Mouse (Mus musculus): Measurements from ENCODE around the gene Catsper3. TPM values are rescaled to one million over a fixed set of nuclear protein-coding genes. Genes with fewer than 3 reads are reported as not detected.
A peak's percentile ranks its signal among the peaks of the same experiment; 100 is the strongest.

Catsper3 gene
- polyA plus RNA-seq, 1 experiment from 2014 or later: not detected

DNA sequence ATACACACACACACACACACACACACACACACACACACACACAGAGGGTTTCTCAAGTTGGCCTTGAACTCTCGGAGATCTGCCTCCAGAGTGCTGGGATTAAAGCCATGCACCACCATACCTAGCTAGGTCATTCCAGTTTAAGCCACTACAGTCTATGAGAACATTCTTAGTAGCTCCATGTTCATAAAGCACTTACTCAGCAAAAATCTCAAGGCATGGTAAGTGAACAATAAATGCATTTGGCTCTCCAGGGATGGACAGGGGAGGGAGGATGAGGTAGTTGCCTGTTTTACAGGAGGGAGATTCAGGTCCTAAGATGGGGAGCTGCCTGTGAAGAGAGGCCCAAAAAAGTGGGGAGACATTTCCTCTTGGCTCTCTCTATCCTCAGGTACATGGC, 19.6 kb downstream of the Catsper3 start:
- Histone ChIP-seq H3K27ac (no peak overlapping the region), H3K36me3 (no peaks in the 10 kb centered on the region), H3K9me3 (replicated peaks) (0 out of 2 replicates have a peak, but pooled peaks cover 5% of the 10 kb centered on the region), H3K4me2 (no peak overlapping the region), H3K4me1 (no peaks in the 10 kb centered on the region), H3K9ac (no peak overlapping the region), H3K4me3 (replicated peaks) (no peak overlapping the region), H3K27me3 (no peaks in the 10 kb centered on the region)
- ATAC-seq (replicated peaks; ENCODE audit: low FRiP score): no peak
- 95% methylated on average over 1 of the region's 1 CpGs for WGBS

GRCm38 (mm10) chr13:55809041-55809623, 24.8 kb downstream of the Catsper3 start:
- WGBS: 71% methylated on average over 7 of the region's 7 CpGs

GRCm38 (mm10) chr13:55809707-55810106, 25.3 kb downstream of the Catsper3 start:
- Histone ChIP-seq H3K36me3 (no peaks in the 10 kb centered on the region), H3K9me3 (replicated peaks) (no peaks in the 10 kb centered on the region), H3K4me3 (replicated peaks) (no peak overlapping the region), H3K9ac (no peak overlapping the region), H3K27ac (no peak overlapping the region), H3K4me2 (no peak overlapping the region), H3K4me1 (no peaks in the 10 kb centered on the region), H3K27me3 (no peaks in the 10 kb centered on the region)
- 89% methylated on average over 10 of the region's 10 CpGs for WGBS
- ATAC-seq (replicated peaks; ENCODE audit: low FRiP score): no peak

More at GRCm38 (mm10) chr13:55809041-55809623, 24.8 kb downstream of the Catsper3 start:
- H3K27ac ChIP-seq: no peak overlapping the region
- ATAC-seq (replicated peaks; ENCODE audit: low FRiP score): no peak
- H3K27me3 ChIP-seq: no peaks in the 10 kb centered on the region
- no peaks in the 10 kb centered on the region for H3K36me3 ChIP-seq
- H3K4me2 ChIP-seq: no peak overlapping the region
- no peaks in the 10 kb centered on the region for H3K4me1 ChIP-seq
- H3K9me3 ChIP-seq (replicated peaks): no peaks in the 10 kb centered on the region
- H3K4me3 ChIP-seq (replicated peaks): no peak overlapping the region
- H3K9ac ChIP-seq: no peak overlapping the region

DNA sequence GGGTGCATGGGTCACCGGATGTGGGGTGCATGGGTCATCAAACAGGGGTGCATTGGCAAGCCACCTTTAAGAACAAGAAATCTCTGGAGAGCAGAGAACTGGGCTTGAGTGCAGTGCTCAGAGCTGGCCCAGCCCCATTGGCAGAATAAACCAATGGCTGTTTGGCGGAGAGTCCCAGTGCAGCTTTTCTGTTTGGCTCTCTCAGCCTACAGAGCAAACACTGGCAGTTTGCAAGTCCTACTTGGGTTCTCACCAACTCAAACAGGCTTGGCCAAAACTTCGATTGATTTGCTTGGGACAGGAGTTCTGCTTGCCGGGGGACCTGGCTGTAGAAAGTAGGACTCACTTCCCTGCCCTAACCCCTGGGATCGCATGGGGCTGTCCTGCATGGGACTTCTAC, 26.6 kb downstream of the Catsper3 start:
- Histone ChIP-seq H3K4me3 (replicated peaks) (no peak overlapping the region), H3K9ac (no peak overlapping the region), H3K4me2 (no peak overlapping the region), H3K9me3 (replicated peaks) (no peaks in the 10 kb centered on the region), H3K27me3 (no peaks in the 10 kb centered on the region), H3K27ac (no peak overlapping the region), H3K4me1 (no peaks in the 10 kb centered on the region), H3K36me3 (no peaks in the 10 kb centered on the region)
- no peak for ATAC-seq (replicated peaks; ENCODE audit: low FRiP score)
- 77% methylated on average over 5 of the region's 5 CpGs for WGBS

- no peaks in the 10 kb centered on the region for H3K9me3 ChIP-seq (replicated peaks)
- no peak overlapping the region for H3K4me3 ChIP-seq (replicated peaks)
- no peak overlapping the region for H3K27ac ChIP-seq
- no peaks in the 10 kb centered on the region for H3K4me1 ChIP-seq
- H3K36me3 ChIP-seq: no peaks in the 10 kb centered on the region
- 63% methylated on average over 5 of the region's 5 CpGs for WGBS
- H3K9ac ChIP-seq: no peak overlapping the region
- ATAC-seq (replicated peaks; ENCODE audit: low FRiP score): no peak
- no peak overlapping the region for H3K4me2 ChIP-seq
- H3K27me3 ChIP-seq: peaks cover 15% of the 10 kb centered on the region
Observed at GRCm38 (mm10) chr13:55813490-55814016, 29.2 kb downstream of the Catsper3 start.

DNA sequence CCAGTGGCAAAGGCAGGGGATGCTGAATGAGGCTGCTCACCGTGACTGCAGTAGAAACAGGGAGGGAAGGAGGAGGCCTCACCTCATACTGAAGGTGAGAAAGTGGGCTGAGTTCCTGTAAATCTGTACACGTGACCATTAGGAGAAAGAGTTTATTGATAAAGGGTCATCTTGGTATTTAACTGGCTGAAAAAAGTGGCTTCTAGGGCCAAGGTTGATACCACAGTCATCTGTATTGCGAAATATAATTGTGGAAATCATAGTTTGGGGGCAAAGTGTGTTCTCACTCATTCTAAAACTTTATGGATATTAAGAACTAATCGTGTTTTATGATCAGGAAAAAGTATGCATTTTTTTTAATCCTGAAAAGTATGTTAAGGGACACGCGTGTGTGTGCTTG, 30.5 kb downstream of the Catsper3 start:
- WGBS: 83% methylated on average over 6 of the region's 6 CpGs
- H3K9me3 ChIP-seq (replicated peaks): no peaks in the 10 kb centered on the region
- peaks cover 17% of the 10 kb centered on the region for H3K27me3 ChIP-seq
- no peak overlapping the region for H3K27ac ChIP-seq
- H3K36me3 ChIP-seq: no peaks in the 10 kb centered on the region
- no peak overlapping the region for H3K4me2 ChIP-seq
- no peak overlapping the region for H3K4me3 ChIP-seq (replicated peaks)
- no peak for ATAC-seq (replicated peaks; ENCODE audit: low FRiP score)
- H3K4me1 ChIP-seq: no peaks in the 10 kb centered on the region
- H3K9ac ChIP-seq: no peak overlapping the region

DNA sequence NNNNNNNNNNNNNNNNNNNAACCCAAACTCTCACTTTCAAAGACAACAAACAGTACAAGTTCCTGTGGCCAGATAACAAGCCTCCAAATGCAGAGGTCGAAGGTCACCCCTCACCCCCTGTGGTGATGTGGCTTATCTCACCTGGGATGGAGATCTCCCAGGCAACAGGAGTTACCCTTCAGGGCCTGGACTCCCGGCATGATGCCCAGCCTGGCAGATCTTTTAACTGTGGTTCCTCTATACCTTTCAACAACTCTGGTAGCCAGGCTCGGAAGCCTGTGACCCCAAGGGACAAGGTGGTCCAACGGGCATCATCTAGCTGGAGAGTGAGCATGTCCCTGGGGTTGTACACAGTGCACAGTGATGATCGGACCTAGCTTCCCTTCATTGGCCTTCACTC, 38.1 kb downstream of the Catsper3 start:
- no peak for ATAC-seq (replicated peaks; ENCODE audit: low FRiP score)
- Histone ChIP-seq H3K4me3 (replicated peaks) (no peak overlapping the region), H3K4me1 (peaks cover 25% of the 10 kb centered on the region), H3K27me3 (peaks cover 77% of the 10 kb centered on the region), H3K9me3 (replicated peaks) (no peaks in the 10 kb centered on the region), H3K4me2 (no peak overlapping the region), H3K27ac (no peak overlapping the region), H3K36me3 (no peaks in the 10 kb centered on the region), H3K9ac (no peak overlapping the region)
- 71% methylated on average over 5 of the region's 5 CpGs for WGBS

DNA sequence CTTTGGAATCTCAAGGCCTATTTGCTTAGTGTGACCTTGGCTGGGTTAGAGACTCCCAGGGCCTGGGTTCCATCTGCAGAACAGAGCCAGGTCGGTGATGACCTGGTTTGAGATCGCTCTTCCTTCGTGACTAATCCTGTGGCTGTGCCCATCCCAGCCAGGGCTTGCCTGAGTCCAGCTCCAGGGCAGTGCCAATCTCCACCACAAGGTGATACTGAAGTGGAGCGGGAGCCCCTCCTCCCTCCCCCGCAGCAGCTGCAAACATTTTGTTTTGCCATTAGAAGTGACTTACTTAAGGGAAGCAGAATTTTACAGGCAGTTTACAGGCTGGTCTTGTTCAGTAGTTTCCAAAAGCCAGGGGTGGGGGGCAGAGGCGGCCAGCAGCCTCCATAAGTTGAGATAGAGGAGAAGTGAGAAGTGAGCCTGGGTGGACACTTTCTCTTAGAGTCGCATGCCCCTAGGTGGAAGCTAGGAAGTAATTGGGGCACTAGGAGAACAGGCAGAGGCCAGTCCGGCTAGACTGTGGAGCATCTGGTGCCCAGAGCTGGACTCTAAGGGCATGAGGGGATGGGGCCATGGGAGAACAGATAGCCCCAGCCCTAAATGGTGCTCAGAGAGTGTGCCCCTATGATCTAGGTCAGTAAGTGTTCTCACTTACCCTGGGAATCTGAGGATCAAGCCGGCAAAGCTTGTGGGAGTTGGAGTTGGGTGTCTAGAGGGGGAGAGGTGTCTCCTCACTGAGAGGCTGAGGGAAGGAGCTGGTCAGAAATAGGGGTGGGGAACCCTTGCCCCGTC, 40.0 kb downstream of the Catsper3 start:
- H3K27me3 ChIP-seq: peaks cover 85% of the 10 kb centered on the region
- H3K27ac ChIP-seq: no peak overlapping the region

DNA sequence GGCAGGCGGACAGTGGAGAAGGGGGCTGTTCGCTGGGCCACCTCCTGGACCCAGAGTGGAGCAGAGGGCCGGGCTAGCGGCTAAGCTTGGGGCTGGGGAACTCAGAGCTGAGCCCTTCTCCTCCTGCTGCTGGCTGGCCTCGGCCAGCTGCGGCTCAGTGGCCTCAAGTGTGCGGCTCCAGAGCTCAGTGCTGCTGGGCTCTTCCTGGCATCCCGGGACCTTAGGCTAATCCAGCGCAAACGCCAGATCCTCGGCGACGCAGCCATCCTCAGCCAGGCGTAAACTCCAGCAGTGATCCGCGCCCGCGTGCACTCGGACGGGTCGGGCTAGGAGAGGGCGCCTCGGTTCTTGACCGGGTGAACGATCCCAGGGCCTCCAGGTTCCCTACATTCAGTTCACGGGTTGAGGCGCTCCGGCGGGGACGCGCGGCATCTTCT, 40.9 kb downstream of the Catsper3 start:
- Histone ChIP-seq H3K4me2 (peak overlapping the region; percentile 21; the same call in 1 of the 2 replicates), H3K27me3 (peaks cover 93% of the 10 kb centered on the region), H3K9me3 (replicated peaks) (no peaks in the 10 kb centered on the region), H3K4me1 (peaks cover 41% of the 10 kb centered on the region), H3K27ac (no peak overlapping the region), H3K9ac (no peak overlapping the region), H3K36me3 (no peaks in the 10 kb centered on the region), H3K4me3 (replicated peaks) (peak overlapping the region; percentile 15; the same call in 1 of the 2 replicates)
- 1% methylated on average over 32 of the region's 32 CpGs for WGBS
- 0 out of 2 replicates have a peak, but pooled peaks have one; percentile 46 for ATAC-seq (replicated peaks; ENCODE audit: low FRiP score)

More for the DNA sequence above, 40.0 kb downstream of the Catsper3 start:
- WGBS: 13% methylated on average over 10 of the region's 10 CpGs
- Histone ChIP-seq H3K4me2 (no peak overlapping the region), H3K4me3 (replicated peaks) (no peak overlapping the region), H3K9me3 (replicated peaks) (no peaks in the 10 kb centered on the region), H3K36me3 (no peaks in the 10 kb centered on the region), H3K9ac (no peak overlapping the region), H3K4me1 (peaks cover 36% of the 10 kb centered on the region)
- no peak for ATAC-seq (replicated peaks; ENCODE audit: low FRiP score)

GRCm38 (mm10) chr13:55826008-55826671, 41.8 kb downstream of the Catsper3 start:
- H3K27me3 ChIP-seq: peaks cover 94% of the 10 kb centered on the region
- H3K4me2 ChIP-seq: peak overlapping the region; percentile 21; the same call in 1 of the 2 replicates
- H3K36me3 ChIP-seq: no peaks in the 10 kb centered on the region
- peak overlapping the region; percentile 9; the same call in 1 of the 2 replicates for H3K4me3 ChIP-seq (replicated peaks)
- H3K9ac ChIP-seq: no peak overlapping the region
- no peak for ATAC-seq (replicated peaks; ENCODE audit: low FRiP score)
- peaks cover 50% of the 10 kb centered on the region for H3K4me1 ChIP-seq
- no peaks in the 10 kb centered on the region for H3K9me3 ChIP-seq (replicated peaks)
- no peak overlapping the region for H3K27ac ChIP-seq
- WGBS: 2% methylated on average over 56 of the region's 56 CpGs

DNA sequence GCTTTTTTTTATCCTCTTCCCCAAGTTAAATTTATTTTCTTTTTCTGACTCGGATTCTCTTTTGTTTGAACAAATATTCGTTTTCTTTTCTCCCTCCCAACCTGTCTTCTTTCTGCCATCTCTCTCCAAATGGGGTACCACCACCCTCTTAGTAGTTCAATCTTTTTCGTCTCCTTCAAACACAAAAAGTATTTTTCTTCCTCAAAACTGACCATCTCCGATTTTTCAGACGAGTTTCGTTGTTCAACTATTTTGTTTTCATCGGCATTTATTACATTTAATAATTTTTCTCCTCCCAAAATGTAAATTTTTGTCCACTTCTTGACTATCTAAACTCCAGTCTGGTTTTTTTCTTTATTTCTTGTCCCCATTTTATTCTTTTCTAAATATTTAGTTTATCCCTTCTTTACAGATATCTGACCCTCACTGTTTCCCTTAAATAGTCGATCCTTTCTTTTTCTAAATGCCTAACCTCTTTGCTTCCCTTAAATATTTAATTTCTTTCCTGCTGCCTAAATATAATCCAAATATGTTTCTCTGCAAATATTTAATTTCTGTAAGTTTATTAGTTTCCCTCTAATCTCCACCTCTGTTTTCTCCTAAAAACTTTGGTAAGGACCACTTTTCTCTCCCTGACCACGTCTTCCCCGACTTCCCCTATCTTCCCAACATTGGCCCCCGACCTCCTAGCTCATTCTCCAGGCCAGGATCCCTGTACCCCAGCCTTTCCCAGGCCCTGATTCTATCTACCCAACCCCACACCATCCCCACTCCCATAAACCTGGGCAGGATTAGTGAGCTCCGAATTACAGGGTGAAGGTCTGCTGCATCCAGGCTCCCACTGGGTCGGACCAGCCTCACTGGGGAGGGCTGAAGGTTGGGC, 42.7 kb downstream of the Catsper3 start:
- H3K27ac ChIP-seq: no peak overlapping the region
- H3K4me1 ChIP-seq: peaks cover 59% of the 10 kb centered on the region
- H3K9ac ChIP-seq: no peak overlapping the region
- H3K4me2 ChIP-seq: no peak overlapping the region
- no peaks in the 10 kb centered on the region for H3K9me3 ChIP-seq (replicated peaks)
- H3K36me3 ChIP-seq: no peaks in the 10 kb centered on the region
- H3K4me3 ChIP-seq (replicated peaks): no peak overlapping the region
- no peak for ATAC-seq (replicated peaks; ENCODE audit: low FRiP score)
- 7% methylated on average over 13 of the region's 13 CpGs for WGBS
- H3K27me3 ChIP-seq: peaks cover 94% of the 10 kb centered on the region

Measured in kidney, embryonic 15.5 days (tissue).